Mouse (Mus musculus): ENCODE data around the gene Zmiz2. TPM values are rescaled to one million over a fixed set of nuclear protein-coding genes. Genes with fewer than 3 reads are reported as not detected.

Gene Zmiz2
- polyA plus RNA-seq, 1 experiment from 2014 or later = 6.6 TPM

Small RNAs within 50 kb of the gene (microRNA-seq; reads per million reads assigned to microRNA genes)
- not detected for gene Mir7651

Other genes with a start within 250 kb of the Zmiz2 start
- gene A730071L15Rik, start 189.0 kb upstream of the Zmiz2 start, polyA plus RNA-seq (2015; fragmentation: Nextera tagmentation; extraction: Ambion mirVana) = 0.34 and 0.55 TPM in 2 replicates
- 28.9 and 33.5 TPM in 2 replicates for gene Nudcd3, start 188.7 kb upstream of the Zmiz2 start, polyA plus RNA-seq (2015; fragmentation: Nextera tagmentation; extraction: Ambion mirVana)
- gene Npc1l1, start 158.9 kb upstream of the Zmiz2 start, polyA plus RNA-seq (2015; fragmentation: Nextera tagmentation; extraction: Ambion mirVana) = not detected in 2 replicates
- 45.8 and 60.3 TPM in 2 replicates for gene Ddx56, start 121.3 kb upstream of the Zmiz2 start, polyA plus RNA-seq (2015; fragmentation: Nextera tagmentation; extraction: Ambion mirVana)
- gene Tmed4, start 114.2 kb upstream of the Zmiz2 start, polyA plus RNA-seq (2015; fragmentation: Nextera tagmentation; extraction: Ambion mirVana) = 76.0 and 84.3 TPM in 2 replicates
- 264 and 278 TPM in 2 replicates for gene Ogdh, start 97.4 kb upstream of the Zmiz2 start, polyA plus RNA-seq (2015; fragmentation: Nextera tagmentation; extraction: Ambion mirVana)
- 3,680 and 4,098 TPM in 2 replicates for gene Ppia, start 26.4 kb downstream of the Zmiz2 start, polyA plus RNA-seq (2015; fragmentation: Nextera tagmentation; extraction: Ambion mirVana)
- 318 and 327 TPM in 2 replicates for gene H2afv, start 55.4 kb downstream of the Zmiz2 start, polyA plus RNA-seq (2015; fragmentation: Nextera tagmentation; extraction: Ambion mirVana)
- 24.0 and 26.1 TPM in 2 replicates for gene Purb, start 86.8 kb downstream of the Zmiz2 start, polyA plus RNA-seq (2015; fragmentation: Nextera tagmentation; extraction: Ambion mirVana)
- gene Myo1g, start 131.9 kb downstream of the Zmiz2 start, polyA plus RNA-seq (2015; fragmentation: Nextera tagmentation; extraction: Ambion mirVana) = 1.2 and 4.9 TPM in 2 replicates
- 44.7 and 68.9 TPM in 2 replicates for gene Ccm2, start 157.8 kb downstream of the Zmiz2 start, polyA plus RNA-seq (2015; fragmentation: Nextera tagmentation; extraction: Ambion mirVana)
- gene Nacad, start 217.0 kb downstream of the Zmiz2 start, polyA plus RNA-seq (2015; fragmentation: Nextera tagmentation; extraction: Ambion mirVana) = 1.1 and 3.3 TPM in 2 replicates
- 38.8 and 48.5 TPM in 2 replicates for gene Tbrg4, start 237.0 kb downstream of the Zmiz2 start, polyA plus RNA-seq (2015; fragmentation: Nextera tagmentation; extraction: Ambion mirVana)
- not detected in 2 replicates for gene Wap, start 249.6 kb downstream of the Zmiz2 start, polyA plus RNA-seq (2015; fragmentation: Nextera tagmentation; extraction: Ambion mirVana)

Measured in heart, embryonic 15.5 days (tissue).